Mouse (Mus musculus) hindbrain, embryonic 12.5 days (tissue): Measurements from ENCODE around the gene Uba2. TPM values are rescaled to one million over a fixed set of nuclear protein-coding genes. Genes with fewer than 3 reads are reported as not detected.

Experiments
- ATAC-seq: fragments of 200-750 bp; cut with Nextera tagmentation; 2 replicates; pipeline ENCODE4 v1.8.0; 2017; ENCODE audit warnings: moderate TSS enrichment; ENCODE audit not compliant: low FRiP score
- H3K27ac ChIP-seq: fragments of 300-500 bp; sonication (generic); 2 replicates; pipeline ENCODE4 v1.5.1; 2016; ENCODE audit warnings: mild to moderate bottlenecking
- H3K27me3 ChIP-seq: fragments of 300-500 bp; sonication (generic); 2 replicates; pipeline ENCODE4 v1.6.1; 2016; ENCODE audit warnings: mild to moderate bottlenecking
- H3K36me3 ChIP-seq: fragments of 300-500 bp; sonication (generic); 2 replicates; pipeline ENCODE4 v1.6.1; 2016; ENCODE audit warnings: mild to moderate bottlenecking
- H3K4me1 ChIP-seq: fragments of 300-500 bp; sonication (generic); 2 replicates; pipeline ENCODE4 v1.6.1; 2016
- H3K4me2 ChIP-seq: fragments of 300-500 bp; sonication (generic); replicated peaks from 2 replicates; pipeline ENCODE4 v1.6.1; 2016; ENCODE audit warnings: mild to moderate bottlenecking
- H3K4me3 ChIP-seq: fragments of 300-500 bp; sonication (generic); 2 replicates; pipeline ENCODE4 v1.5.1; 2016; ENCODE audit warnings: mild to moderate bottlenecking
- H3K9ac ChIP-seq: fragments of 300-500 bp; sonication (generic); 2 replicates; pipeline ENCODE4 v1.6.1; 2016; ENCODE audit warnings: mild to moderate bottlenecking, moderate library complexity
- H3K9me3 ChIP-seq: fragments of 300-500 bp; sonication (generic); replicated peaks from 2 replicates; pipeline ENCODE4 v1.6.1; 2016; ENCODE audit warnings: mild to moderate bottlenecking
- WGBS: fragments of 180-500 bp; shearing (Covaris S2); methylation state at CpG from one replicate; pipeline ENCODE4 v1.1.7; 2016; 5-methylcytosine and 5-hydroxymethylcytosine counted together
- polyA plus RNA-seq: library from polyadenylated mRNA; unstranded; fragments of >200 nt; fragmentation: Nextera tagmentation; extraction: Ambion mirVana; gene quantifications from 2 replicates; pipeline ENCODE4 v1.2.1, GENCODE M21; 2016

Gene Uba2
- polyA plus RNA-seq, 1 experiment from 2014 or later = 220 TPM

GRCm38 (mm10) chr7:34159167-34159566, 10.2 kb downstream of the Uba2 start:
- ATAC-seq = no peak
- H3K27me3 ChIP-seq = no peaks in the 10 kb centered on the region
- H3K36me3 ChIP-seq = peaks cover 93% of the 10 kb centered on the region
- H3K4me3 ChIP-seq = no peak overlapping the region
- no peaks in the 10 kb centered on the region for H3K9me3 ChIP-seq
- no peak overlapping the region for H3K27ac ChIP-seq
- 88% methylated on average over 3 of the region's 3 CpGs for WGBS
- no peak overlapping the region for H3K4me2 ChIP-seq
- no peak overlapping the region for H3K9ac ChIP-seq
- no peaks in the 10 kb centered on the region for H3K4me1 ChIP-seq

- H3K27me3 ChIP-seq = no peaks in the 10 kb centered on the region
- no peak overlapping the region for H3K9ac ChIP-seq
- H3K4me1 ChIP-seq = no peaks in the 10 kb centered on the region
- H3K4me3 ChIP-seq = no peak overlapping the region
- no peak overlapping the region for H3K27ac ChIP-seq
- H3K4me2 ChIP-seq = no peak overlapping the region
- H3K36me3 ChIP-seq = peaks cover 95% of the 10 kb centered on the region
- 99% methylated on average over 3 of the region's 3 CpGs for WGBS
- H3K9me3 ChIP-seq = no peaks in the 10 kb centered on the region
- ATAC-seq = no peak
Measured at GRCm38 (mm10) chr7:34157994-34158393, 11.4 kb downstream of the Uba2 start.

- H3K4me2 ChIP-seq = no peak overlapping the region
- H3K36me3 ChIP-seq = peaks cover 95% of the 10 kb centered on the region
- no peak for ATAC-seq
- no peak overlapping the region for H3K4me3 ChIP-seq
- H3K9ac ChIP-seq = no peak overlapping the region
- WGBS = 91% methylated on average over 4 of the region's 4 CpGs
- H3K27me3 ChIP-seq = no peaks in the 10 kb centered on the region
- H3K9me3 ChIP-seq = no peaks in the 10 kb centered on the region
- no peaks in the 10 kb centered on the region for H3K4me1 ChIP-seq
- H3K27ac ChIP-seq = no peak overlapping the region
Measured at GRCm38 (mm10) chr7:34147193-34147592, 22.2 kb downstream of the Uba2 start.

- Histone ChIP-seq H3K9me3 (no peaks in the 10 kb centered on the region), H3K4me3 (no peak overlapping the region), H3K36me3 (peaks cover 61% of the 10 kb centered on the region), H3K27ac (no peak overlapping the region), H3K4me1 (no peaks in the 10 kb centered on the region), H3K27me3 (no peaks in the 10 kb centered on the region), H3K4me2 (no peak overlapping the region), H3K9ac (no peak overlapping the region)
- 95% methylated on average over 13 of the region's 13 CpGs for WGBS
- ATAC-seq = no peak
Measured at GRCm38 (mm10) chr7:34141123-34141522, 28.3 kb downstream of the Uba2 start.

- no peaks in the 10 kb centered on the region for H3K9me3 ChIP-seq
- no peak overlapping the region for H3K4me2 ChIP-seq
- H3K4me3 ChIP-seq = no peak overlapping the region
- H3K27me3 ChIP-seq = no peaks in the 10 kb centered on the region
- H3K36me3 ChIP-seq = peaks cover 46% of the 10 kb centered on the region
- H3K4me1 ChIP-seq = no peaks in the 10 kb centered on the region
- no peak overlapping the region for H3K9ac ChIP-seq
- WGBS = 93% methylated on average over 6 of the region's 6 CpGs
- no peak overlapping the region for H3K27ac ChIP-seq
- ATAC-seq = no peak
Measured at GRCm38 (mm10) chr7:34139493-34139892, 29.9 kb downstream of the Uba2 start.

- H3K27me3 ChIP-seq = no peaks in the 10 kb centered on the region
Measured at GRCm38 (mm10) chr7:34134336-34134735, 35.1 kb downstream of the Uba2 start.

GRCm38 (mm10) chr7:34133117-34133762, 36.2 kb downstream of the Uba2 start, which contains the start of gene Wtip:
Gene Wtip (minus strand): TSS chr7:34133268.
- H3K4me2 ChIP-seq = peak within 1 kb of the TSS; percentile 68
- peak within 1 kb of the TSS; percentile 77 for H3K27ac ChIP-seq
- peak within 1 kb of the TSS; percentile 77 for H3K4me3 ChIP-seq
- 0 out of 2 replicates have a peak, but pooled peaks cover 3% of the 10 kb centered on the region for H3K36me3 ChIP-seq
- peak; percentile 81 for ATAC-seq
- H3K4me1 ChIP-seq = peaks cover 14% of the 10 kb centered on the region
- peak within 1 kb of the TSS; percentile 83 for H3K9ac ChIP-seq
- 2% methylated on average over 45 of the region's 65 CpGs for WGBS
- H3K9me3 ChIP-seq = no peaks in the 10 kb centered on the region
- H3K27me3 ChIP-seq = no peaks in the 10 kb centered on the region

More at GRCm38 (mm10) chr7:34134336-34134735, 35.1 kb downstream of the Uba2 start:
- ATAC-seq = no peak
- Histone ChIP-seq H3K4me2 (no peak overlapping the region), H3K27ac (no peak overlapping the region), H3K36me3 (0 out of 2 replicates have a peak, but pooled peaks cover 3% of the 10 kb centered on the region), H3K4me1 (peaks cover 14% of the 10 kb centered on the region), H3K9me3 (no peaks in the 10 kb centered on the region), H3K9ac (no peak overlapping the region), H3K4me3 (no peak overlapping the region)
- 85% methylated on average over 2 of the region's 2 CpGs for WGBS

GRCm38 (mm10) chr7:34132355-34133079, 36.9 kb downstream of the Uba2 start:
- Histone ChIP-seq H3K4me1 (peaks cover 14% of the 10 kb centered on the region), H3K27me3 (no peaks in the 10 kb centered on the region), H3K36me3 (0 out of 2 replicates have a peak, but pooled peaks cover 4% of the 10 kb centered on the region), H3K4me3 (peak overlapping the region; percentile 77), H3K9ac (peak overlapping the region; percentile 83), H3K9me3 (no peaks in the 10 kb centered on the region), H3K4me2 (peak overlapping the region; percentile 68), H3K27ac (peak overlapping the region; percentile 77)
- WGBS = under 1% methylated on average over 72 of the region's 116 CpGs
- peak; percentile 83 for ATAC-seq

- Histone ChIP-seq H3K36me3 (0 out of 2 replicates have a peak, but pooled peaks cover 10% of the 10 kb centered on the region), H3K27ac (no peak overlapping the region), H3K4me1 (peaks cover 14% of the 10 kb centered on the region), H3K27me3 (no peaks in the 10 kb centered on the region), H3K4me3 (peak overlapping the region; percentile 77), H3K4me2 (peak overlapping the region; percentile 68), H3K9ac (peak overlapping the region; percentile 83), H3K9me3 (peaks cover 1% of the 10 kb centered on the region; the same call in 1 of the 2 replicates)
- 16% methylated on average over 3 of the region's 3 CpGs for WGBS
- ATAC-seq = peak; percentile 14
Measured at GRCm38 (mm10) chr7:34131959-34132354, 37.4 kb downstream of the Uba2 start.

GRCm38 (mm10) chr7:34131118-34131517, 38.3 kb downstream of the Uba2 start:
- 78% methylated on average over 3 of the region's 3 CpGs for WGBS
- no peak for ATAC-seq
- Histone ChIP-seq H3K9ac (no peak overlapping the region), H3K27ac (no peak overlapping the region), H3K36me3 (0 out of 2 replicates have a peak, but pooled peaks cover 18% of the 10 kb centered on the region), H3K4me2 (peak overlapping the region; percentile 68; the same call in 1 of the 2 replicates), H3K4me1 (peaks cover 14% of the 10 kb centered on the region), H3K27me3 (no peaks in the 10 kb centered on the region), H3K4me3 (no peak overlapping the region), H3K9me3 (peaks cover 6% of the 10 kb centered on the region; the same call in 1 of the 2 replicates)

- Histone ChIP-seq H3K27me3 (no peaks in the 10 kb centered on the region), H3K27ac (no peak overlapping the region), H3K36me3 (0 out of 2 replicates have a peak, but pooled peaks cover 23% of the 10 kb centered on the region), H3K4me3 (no peak overlapping the region), H3K4me1 (peaks cover 7% of the 10 kb centered on the region), H3K9ac (no peak overlapping the region), H3K9me3 (peaks cover 6% of the 10 kb centered on the region; the same call in 1 of the 2 replicates), H3K4me2 (no peak overlapping the region)
- ATAC-seq = no peak
- WGBS = 83% methylated on average over 3 of the region's 3 CpGs
Measured at GRCm38 (mm10) chr7:34126291-34126690, 43.1 kb downstream of the Uba2 start.

GRCm38 (mm10) chr7:34125346-34125745, 44.1 kb downstream of the Uba2 start:
- Histone ChIP-seq H3K36me3 (0 out of 2 replicates have a peak, but pooled peaks cover 22% of the 10 kb centered on the region), H3K4me3 (no peak overlapping the region), H3K9me3 (peaks cover 6% of the 10 kb centered on the region; the same call in 1 of the 2 replicates), H3K9ac (no peak overlapping the region), H3K4me1 (no peaks in the 10 kb centered on the region), H3K27me3 (no peaks in the 10 kb centered on the region), H3K4me2 (no peak overlapping the region), H3K27ac (no peak overlapping the region)
- no peak for ATAC-seq
- WGBS = 94% methylated on average over 9 of the region's 9 CpGs
